Mouse (Mus musculus) embryonic facial prominence, embryonic 10.5 days (tissue): Measurements from ENCODE around the gene Noa1. TPM values are rescaled to one million over a fixed set of nuclear protein-coding genes. Genes with fewer than 3 reads are reported as not detected.

ENCODE experiments used
- DNase-seq: peaks from one replicate; pipeline ENCODE4 v3.0.0-alpha.2; 2017; ENCODE audit warnings: low spot score
- H3K27ac ChIP-seq: fragments of 300-500 bp; sonication (generic); replicated peaks from 2 replicates; pipeline ENCODE4 v1.5.1; 2016; ENCODE audit warnings: mild to moderate bottlenecking
- H3K27me3 ChIP-seq: fragments of 300-500 bp; sonication (generic); replicated peaks from 2 replicates; pipeline ENCODE4 v1.6.1; 2016; ENCODE audit warnings: low read depth, mild to moderate bottlenecking; ENCODE audit not compliant: poor library complexity, severe bottlenecking
- H3K36me3 ChIP-seq: fragments of 300-500 bp; sonication (generic); replicated peaks from 2 replicates; pipeline ENCODE4 v1.6.1; 2016; ENCODE audit warnings: mild to moderate bottlenecking, moderate library complexity
- H3K4me1 ChIP-seq: fragments of 300-500 bp; sonication (generic); 2 replicates; pipeline ENCODE4 v1.6.1; 2016
- H3K4me3 ChIP-seq: fragments of 300-500 bp; sonication (generic); 2 replicates; pipeline ENCODE4 v1.5.1; 2016; ENCODE audit warnings: mild to moderate bottlenecking, moderate library complexity
- H3K9me3 ChIP-seq: fragments of 300-500 bp; sonication (generic); 2 replicates; pipeline ENCODE4 v1.6.1; 2016; ENCODE audit warnings: mild to moderate bottlenecking
- WGBS: fragments of 180-500 bp; shearing (Covaris S2); methylation state at CpG from one replicate; pipeline ENCODE4 v1.1.7; 2016; 5-methylcytosine and 5-hydroxymethylcytosine counted together
- polyA plus RNA-seq: library from polyadenylated mRNA; unstranded; fragments of >200 nt; fragmentation: Nextera tagmentation; extraction: Ambion mirVana; gene quantifications from 2 replicates; pipeline ENCODE4 v1.2.1, GENCODE M21; 2016

The Noa1 gene
- polyA plus RNA-seq, 1 experiment from 2014 or later, result 36.5 TPM

- WGBS, result 91% methylated on average over 9 of the region's 9 CpGs
- Histone ChIP-seq H3K27ac (no peak overlapping the region), H3K36me3 (peaks cover 97% of the 10 kb centered on the region)
Observed at GRCm38 (mm10) chr5:77282242-77282641, 27.6 kb downstream of the Noa1 start.

GRCm38 (mm10) chr5:77281518-77282174 lies 28.2 kb downstream of the Noa1 start:
- Histone ChIP-seq H3K27ac (no peak overlapping the region), H3K9me3 (no peaks in the 10 kb centered on the region), H3K36me3 (peaks cover 97% of the 10 kb centered on the region), H3K4me3 (no peak overlapping the region), H3K4me1 (no peaks in the 10 kb centered on the region; the same call in 1 of the 2 replicates), H3K27me3 (no peaks in the 10 kb centered on the region)
- no peak for DNase-seq
- WGBS, result 89% methylated on average over 20 of the region's 20 CpGs

More at GRCm38 (mm10) chr5:77282242-77282641, 27.6 kb downstream of the Noa1 start:
- Histone ChIP-seq H3K4me3 (no peak overlapping the region), H3K4me1 (no peaks in the 10 kb centered on the region), H3K9me3 (no peaks in the 10 kb centered on the region), H3K27me3 (no peaks in the 10 kb centered on the region)
- DNase-seq, result no peak

DNA sequence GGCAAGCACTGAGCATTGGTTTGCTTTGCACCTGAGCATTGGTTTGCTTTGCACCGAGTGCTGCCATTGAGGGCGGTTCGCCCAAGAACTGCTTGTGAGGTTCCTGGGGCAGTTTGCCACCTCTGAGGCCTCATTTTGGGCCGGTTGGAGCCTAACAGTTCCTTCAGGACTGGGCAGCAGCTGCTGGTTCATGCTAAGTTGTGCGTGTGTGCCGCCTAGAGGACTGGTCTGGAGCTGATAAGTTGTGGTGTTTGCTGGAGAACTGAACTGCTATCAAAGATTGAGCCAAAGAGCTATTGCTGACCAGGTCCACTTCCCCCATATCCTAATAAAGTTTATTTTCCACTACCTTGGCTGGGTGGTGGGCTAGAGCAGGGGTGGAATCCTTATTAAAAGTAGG lies 32.7 kb downstream of the Noa1 start:
- 93% methylated on average over 6 of the region's 6 CpGs for WGBS
- peaks cover 100% of the 10 kb centered on the region for H3K36me3 ChIP-seq
- DNase-seq, result no peak
- no peak overlapping the region for H3K4me3 ChIP-seq
- no peaks in the 10 kb centered on the region; the same call in 1 of the 2 replicates for H3K4me1 ChIP-seq
- no peak overlapping the region for H3K27ac ChIP-seq
- H3K9me3 ChIP-seq, result no peaks in the 10 kb centered on the region
- H3K27me3 ChIP-seq, result no peaks in the 10 kb centered on the region

GRCm38 (mm10) chr5:77275950-77276349 lies 33.9 kb downstream of the Noa1 start:
- Histone ChIP-seq H3K4me1 (no peaks in the 10 kb centered on the region; the same call in 1 of the 2 replicates), H3K36me3 (peaks cover 100% of the 10 kb centered on the region), H3K27me3 (no peaks in the 10 kb centered on the region), H3K27ac (no peak overlapping the region), H3K4me3 (no peak overlapping the region), H3K9me3 (no peaks in the 10 kb centered on the region)
- peak; percentile 62 for DNase-seq
- 86% methylated on average over 5 of the region's 5 CpGs for WGBS

DNA sequence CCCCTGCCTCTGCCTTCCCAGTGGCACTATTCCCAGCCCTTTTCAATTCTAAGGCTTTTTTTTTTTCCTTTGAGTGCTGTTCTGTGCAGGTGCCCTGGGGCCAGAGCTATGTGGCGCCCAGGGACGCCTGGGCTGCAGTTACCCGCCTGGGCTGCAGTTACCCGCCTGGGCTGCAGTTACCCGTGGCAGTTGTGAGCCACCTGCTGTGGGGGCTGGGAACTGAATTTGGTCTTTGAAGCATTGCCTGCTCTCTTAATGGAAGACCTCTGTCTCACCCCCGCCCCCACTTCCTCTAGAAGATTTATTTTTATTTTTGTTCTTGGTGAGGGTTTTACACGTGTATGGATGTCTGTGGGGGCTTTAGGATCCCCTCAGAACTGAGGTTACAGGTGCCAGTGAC lies 36.7 kb downstream of the Noa1 start:
- no peaks in the 10 kb centered on the region for H3K27me3 ChIP-seq
- DNase-seq, result no peak
- 87% methylated on average over 7 of the region's 7 CpGs for WGBS
- no peak overlapping the region for H3K4me3 ChIP-seq
- no peaks in the 10 kb centered on the region for H3K9me3 ChIP-seq
- H3K27ac ChIP-seq, result no peak overlapping the region
- H3K4me1 ChIP-seq, result peaks cover 5% of the 10 kb centered on the region
- peaks cover 99% of the 10 kb centered on the region for H3K36me3 ChIP-seq

DNA sequence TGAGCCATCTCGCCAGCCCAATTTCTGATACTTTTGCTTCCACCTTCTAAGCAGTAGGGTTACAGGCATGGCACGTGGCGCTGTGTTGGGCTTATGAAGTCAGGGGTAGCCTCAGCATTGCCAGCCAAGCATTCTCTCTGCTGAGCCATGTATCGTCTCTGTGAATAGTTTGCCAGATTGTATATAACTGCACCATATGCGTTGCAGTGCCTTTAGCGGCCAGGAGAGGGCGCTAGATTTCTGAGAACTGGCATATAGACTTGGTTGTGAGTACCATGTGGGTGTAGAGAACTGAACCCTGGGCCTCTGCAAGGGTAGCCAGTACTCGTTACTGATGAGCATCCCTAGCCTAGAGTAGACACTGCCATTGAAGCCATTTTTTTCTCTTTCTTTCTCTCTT lies 40.5 kb downstream of the Noa1 start:
- Histone ChIP-seq H3K4me3 (no peak overlapping the region), H3K9me3 (no peaks in the 10 kb centered on the region), H3K4me1 (peaks cover 20% of the 10 kb centered on the region), H3K27ac (no peak overlapping the region), H3K27me3 (no peaks in the 10 kb centered on the region), H3K36me3 (peaks cover 66% of the 10 kb centered on the region)
- DNase-seq, result no peak
- WGBS, result 73% methylated on average over 8 of the region's 8 CpGs

- H3K36me3 ChIP-seq, result peaks cover 52% of the 10 kb centered on the region
- H3K4me1 ChIP-seq, result peaks cover 20% of the 10 kb centered on the region
- no peaks in the 10 kb centered on the region for H3K27me3 ChIP-seq
- H3K4me3 ChIP-seq, result peak overlapping the region; percentile 99; the same call in 1 of the 2 replicates
- WGBS, result 94% methylated on average over 30 of the region's 30 CpGs
- no peak overlapping the region for H3K27ac ChIP-seq
- H3K9me3 ChIP-seq, result no peaks in the 10 kb centered on the region
- no peak for DNase-seq
Observed at GRCm38 (mm10) chr5:77267957-77268624, 41.8 kb downstream of the Noa1 start.

DNA sequence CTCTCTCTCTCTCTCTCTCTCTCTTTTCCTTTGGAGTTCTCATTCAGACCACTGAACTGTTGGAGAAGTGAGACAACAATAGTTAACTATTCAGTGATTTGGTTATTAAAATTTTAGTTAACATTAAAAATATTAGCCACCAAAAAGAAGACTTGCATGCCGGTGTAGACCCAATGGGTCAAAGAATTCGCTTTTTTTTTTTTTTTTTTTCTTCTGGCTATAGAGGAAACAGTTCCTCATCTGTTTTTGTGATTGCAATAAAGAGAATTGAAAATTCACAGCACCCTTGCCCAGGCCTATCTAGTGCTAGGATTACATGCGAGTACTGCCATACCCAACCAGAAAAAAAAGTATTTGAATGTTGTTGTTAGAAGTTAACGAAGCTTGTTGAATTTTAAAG lies 42.4 kb downstream of the Noa1 start:
- peaks cover 20% of the 10 kb centered on the region for H3K4me1 ChIP-seq
- peak overlapping the region; percentile 98; the same call in 1 of the 2 replicates for H3K27ac ChIP-seq
- no peak for DNase-seq
- no peaks in the 10 kb centered on the region for H3K9me3 ChIP-seq
- no peaks in the 10 kb centered on the region for H3K27me3 ChIP-seq
- peak overlapping the region; percentile 99 for H3K4me3 ChIP-seq
- H3K36me3 ChIP-seq, result peaks cover 46% of the 10 kb centered on the region
- WGBS, result 77% methylated on average over 4 of the region's 4 CpGs

- WGBS, result 2% methylated on average over 11 of the region's 11 CpGs
- DNase-seq, result no peak
Observed at GRCm38 (mm10) chr5:77266886-77267401, 42.9 kb downstream of the Noa1 start.

DNA sequence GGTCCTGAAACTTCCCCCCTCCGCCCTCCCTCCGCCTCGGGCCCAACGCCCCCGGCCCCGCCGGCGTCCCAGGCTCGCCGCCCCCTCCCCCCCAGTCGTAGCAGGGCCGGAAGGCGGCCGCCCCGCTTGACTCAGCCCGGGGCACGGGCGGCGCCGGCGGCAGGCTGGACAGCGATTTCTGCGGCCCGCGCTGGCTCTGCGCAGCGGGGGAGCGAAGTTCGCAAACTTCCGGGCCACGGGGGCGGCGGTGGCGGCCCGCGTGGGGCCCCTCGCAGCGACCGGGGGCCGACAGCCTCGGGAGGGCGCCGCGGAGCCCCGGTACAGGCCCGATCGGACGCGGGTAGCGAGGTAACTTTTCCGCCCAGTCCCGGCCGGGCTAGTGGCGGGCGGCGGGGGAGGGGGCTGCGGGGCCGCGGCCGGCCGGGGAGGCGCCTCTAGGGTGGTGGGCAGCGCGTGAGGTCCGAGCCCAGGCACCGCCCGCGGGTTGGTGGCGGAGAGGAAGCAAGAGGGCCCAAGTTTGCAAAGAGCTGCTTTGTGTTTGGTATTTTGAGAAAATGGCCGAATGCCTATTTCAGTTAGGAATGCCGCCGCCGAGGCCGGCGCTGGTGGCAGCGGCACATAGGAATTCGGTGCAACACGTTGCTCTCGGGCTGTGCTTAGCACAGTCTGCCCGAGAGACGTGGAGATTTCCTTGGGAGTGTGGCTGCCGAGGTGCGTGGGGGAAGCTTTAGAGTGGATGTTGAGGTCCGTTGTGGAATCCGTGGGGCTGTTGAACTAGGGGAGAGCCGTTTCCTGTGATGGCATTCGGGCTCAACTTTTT lies 43.6 kb downstream of the Noa1 start:
- H3K36me3 ChIP-seq, result peaks cover 34% of the 10 kb centered on the region
- peaks cover 20% of the 10 kb centered on the region for H3K4me1 ChIP-seq
- under 1% methylated on average over 85 of the region's 87 CpGs for whole genome bisulfite sequencing
- H3K9me3 ChIP-seq, result no peaks in the 10 kb centered on the region
- H3K27me3 ChIP-seq, result no peaks in the 10 kb centered on the region
- peak overlapping the region; percentile 99 for H3K4me3 ChIP-seq
- peak overlapping the region; percentile 98 for H3K27ac ChIP-seq
- DNase-seq, result peak; percentile 76

More at GRCm38 (mm10) chr5:77266886-77267401, 42.9 kb downstream of the Noa1 start:
- Histone ChIP-seq H3K4me1 (peaks cover 20% of the 10 kb centered on the region), H3K4me3 (peak overlapping the region; percentile 99), H3K27me3 (no peaks in the 10 kb centered on the region), H3K36me3 (peaks cover 41% of the 10 kb centered on the region), H3K27ac (peak overlapping the region; percentile 98), H3K9me3 (no peaks in the 10 kb centered on the region)

DNA sequence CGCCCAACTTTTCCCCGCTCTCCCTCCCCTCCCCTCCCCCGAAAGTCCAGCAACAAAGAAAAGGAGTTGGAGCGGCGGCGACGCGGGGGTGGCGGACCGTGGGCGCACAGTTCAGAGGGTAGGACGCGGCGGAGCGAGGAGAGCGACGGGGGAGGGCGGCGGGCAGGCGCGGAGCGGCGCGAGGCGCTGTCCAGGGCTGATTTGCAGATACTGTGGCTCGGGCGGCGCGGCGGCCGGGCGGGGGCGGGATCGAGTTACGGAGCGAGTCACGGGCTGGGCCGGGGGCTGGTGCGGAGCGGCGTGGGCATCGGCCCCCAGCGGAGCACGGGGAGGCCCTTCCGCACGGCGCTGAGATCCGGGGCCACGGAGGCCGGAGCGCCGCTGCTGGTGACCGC lies 44.2 kb downstream of the Noa1 start:
- no peaks in the 10 kb centered on the region for H3K27me3 ChIP-seq
- H3K9me3 ChIP-seq, result no peaks in the 10 kb centered on the region
- H3K4me3 ChIP-seq, result peak overlapping the region; percentile 99
- peaks cover 28% of the 10 kb centered on the region for H3K36me3 ChIP-seq
- peaks cover 20% of the 10 kb centered on the region for H3K4me1 ChIP-seq
- under 1% methylated on average over 52 of the region's 53 CpGs for WGBS
- H3K27ac ChIP-seq, result peak overlapping the region; percentile 98
- peak; percentile 88 for DNase-seq

- peak; percentile 93 for DNase-seq
- peaks cover 23% of the 10 kb centered on the region for H3K36me3 ChIP-seq
- no peaks in the 10 kb centered on the region for H3K27me3 ChIP-seq
- H3K4me1 ChIP-seq, result peaks cover 22% of the 10 kb centered on the region
- WGBS, result under 1% methylated on average over 78 of the region's 78 CpGs
- H3K9me3 ChIP-seq, result no peaks in the 10 kb centered on the region
- H3K4me3 ChIP-seq, result peak within 1 kb of the TSS; percentile 99
- H3K27ac ChIP-seq, result peak within 1 kb of the TSS; percentile 98
Observed at GRCm38 (mm10) chr5:77265081-77265670, 44.7 kb downstream of the Noa1 start, which contains the start of gene Rest. TSS of gene Rest (plus strand) at chr5:77265491.
